Mouse (Mus musculus): ENCODE data around the gene 9930111J21Rik1.
"Not testable (repeated sequence)": the region's sequence is repeated elsewhere in the genome, so short reads cannot be mapped to it uniquely, and the experiment has no call there.

DNA sequence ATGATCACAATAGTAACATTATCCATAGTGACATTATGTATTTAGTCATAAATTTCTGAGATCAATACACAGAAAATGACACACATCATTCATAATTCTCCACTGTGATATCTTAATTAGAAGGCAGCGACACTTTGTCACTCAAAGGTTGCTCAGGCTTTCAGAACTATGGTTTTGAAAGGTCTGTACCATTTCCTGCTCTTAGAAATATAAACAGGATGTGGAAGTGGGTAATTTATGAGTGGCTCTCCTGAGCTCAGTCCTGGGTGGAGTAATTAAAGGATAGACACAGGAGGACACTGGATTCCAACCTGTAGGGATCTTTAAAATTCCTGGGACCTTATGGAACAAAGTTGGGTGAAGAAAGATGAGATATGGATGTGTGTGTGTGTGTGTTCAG is 45.8 kb downstream of the 9930111J21Rik1 start:
- not testable (repeated sequence) for TF ChIP-seq GATA1, TAL1 (IDR thresholded peaks at IDR 0.05; ENCODE audit: low read length)

Data from erythroblast, embryonic 14.5 days (primary cell).